Mouse (Mus musculus) E14TG2a.4 (cell line): ENCODE measurements at regions not wholly inside any gene's neighbourhood (a gene's known extent, or its start where the extent isn't known, plus 50 kb on each side); places are given as distances from the start of the nearest gene placed in this dataset.

Experiments
- H3K27me3 ChIP-seq: 2 replicates; pipeline ENCODE4 v1.6.1; 2014; ENCODE audit warnings: low read length, control low read depth; ENCODE audit not compliant: insufficient read depth
- H3K36me3 ChIP-seq: 2 replicates; pipeline ENCODE4 v1.6.1; 2014; ENCODE audit warnings: low read length, control low read depth; ENCODE audit not compliant: insufficient read depth
- H3K4me1 ChIP-seq: replicated peaks from 2 replicates; pipeline ENCODE4 v1.6.1; 2014; ENCODE audit warnings: low read depth, low read length, control low read depth
- H3K4me3 ChIP-seq: replicated peaks from 2 replicates; pipeline ENCODE4 v1.5.1; 2014; ENCODE audit warnings: mild to moderate bottlenecking, low read length
- H3K9me3 ChIP-seq: 2 replicates; pipeline ENCODE4 v1.6.1; 2014; ENCODE audit warnings: low read length, control low read depth
- CTCF ChIP-seq: conservative IDR thresholded peaks from 2 replicates; pipeline ENCODE4 v1.5.1; 2014; ENCODE audit warnings: low read length
- NANOG ChIP-seq: IDR thresholded peaks from 2 replicates; pipeline ENCODE4 v1.6.1; 2014; ENCODE audit warnings: borderline replicate concordance, low read length, mixed read lengths
- POU5F1 ChIP-seq: IDR thresholded peaks from 2 replicates; pipeline ENCODE4 v1.6.1; 2014; ENCODE audit warnings: low read length, borderline replicate concordance

DNA sequence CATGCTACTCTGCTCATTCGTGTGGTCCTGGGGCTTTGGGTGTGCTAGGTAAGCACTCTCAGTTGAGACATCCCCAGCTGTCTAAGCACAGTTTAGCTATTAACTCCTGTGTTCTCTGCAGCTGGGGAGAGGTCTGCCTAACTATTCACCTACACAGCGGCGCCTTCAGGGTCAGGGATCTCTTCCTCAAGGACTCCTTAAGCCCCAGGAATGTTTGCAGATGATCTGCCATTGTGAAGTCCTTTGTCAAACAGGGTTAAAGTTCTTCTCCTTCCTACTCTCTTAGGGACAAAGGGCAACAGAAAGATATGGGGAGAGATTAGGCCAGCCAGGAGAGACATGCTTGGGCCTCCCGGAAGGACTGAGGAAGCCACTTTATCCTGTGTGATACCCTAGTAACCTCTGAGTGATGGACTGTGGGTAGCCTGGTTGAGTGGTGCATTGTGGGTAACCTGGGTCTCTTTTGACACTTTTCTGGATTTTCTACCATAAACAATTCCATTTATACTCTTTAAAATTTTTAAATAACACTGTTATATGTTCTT is 51.7 kb upstream of the Podxl start:
- H3K27me3 ChIP-seq = peaks cover 21% of the 10 kb centered on the region
- TF ChIP-seq POU5F1 (no peak), CTCF (no peak), NANOG (no peak)
- no peak overlapping the region for H3K4me3 ChIP-seq
- no peaks in the 10 kb centered on the region for H3K36me3 ChIP-seq
- H3K9me3 ChIP-seq = no peaks in the 10 kb centered on the region; the same call in 1 of the 2 replicates
- H3K4me1 ChIP-seq = no peaks in the 10 kb centered on the region

DNA sequence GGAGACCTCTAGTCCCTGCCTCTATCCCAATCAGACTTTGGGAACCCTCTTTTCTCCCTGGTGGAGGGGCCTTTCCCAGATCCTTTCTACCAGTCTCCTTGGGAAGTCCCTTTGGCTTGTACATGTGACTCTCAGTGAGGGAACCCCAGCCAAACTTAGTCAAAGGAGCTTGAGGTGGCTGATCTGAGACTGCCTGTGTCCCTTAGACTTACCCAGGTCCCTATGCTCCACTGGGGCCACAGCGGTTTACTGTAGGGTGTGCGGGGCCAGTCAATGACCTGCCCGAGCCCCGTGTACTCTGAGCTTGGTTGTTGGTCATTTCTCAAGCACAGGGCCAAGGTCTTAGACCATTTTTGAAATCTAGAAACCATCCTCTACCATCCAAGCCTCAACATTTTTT is 50.8 kb upstream of the Podxl start:
- Histone ChIP-seq H3K4me3 (no peak overlapping the region), H3K36me3 (no peaks in the 10 kb centered on the region), H3K4me1 (no peaks in the 10 kb centered on the region), H3K27me3 (peaks cover 21% of the 10 kb centered on the region), H3K9me3 (no peaks in the 10 kb centered on the region; the same call in 1 of the 2 replicates)
- TF ChIP-seq CTCF (no peak), POU5F1 (no peak), NANOG (no peak)

DNA sequence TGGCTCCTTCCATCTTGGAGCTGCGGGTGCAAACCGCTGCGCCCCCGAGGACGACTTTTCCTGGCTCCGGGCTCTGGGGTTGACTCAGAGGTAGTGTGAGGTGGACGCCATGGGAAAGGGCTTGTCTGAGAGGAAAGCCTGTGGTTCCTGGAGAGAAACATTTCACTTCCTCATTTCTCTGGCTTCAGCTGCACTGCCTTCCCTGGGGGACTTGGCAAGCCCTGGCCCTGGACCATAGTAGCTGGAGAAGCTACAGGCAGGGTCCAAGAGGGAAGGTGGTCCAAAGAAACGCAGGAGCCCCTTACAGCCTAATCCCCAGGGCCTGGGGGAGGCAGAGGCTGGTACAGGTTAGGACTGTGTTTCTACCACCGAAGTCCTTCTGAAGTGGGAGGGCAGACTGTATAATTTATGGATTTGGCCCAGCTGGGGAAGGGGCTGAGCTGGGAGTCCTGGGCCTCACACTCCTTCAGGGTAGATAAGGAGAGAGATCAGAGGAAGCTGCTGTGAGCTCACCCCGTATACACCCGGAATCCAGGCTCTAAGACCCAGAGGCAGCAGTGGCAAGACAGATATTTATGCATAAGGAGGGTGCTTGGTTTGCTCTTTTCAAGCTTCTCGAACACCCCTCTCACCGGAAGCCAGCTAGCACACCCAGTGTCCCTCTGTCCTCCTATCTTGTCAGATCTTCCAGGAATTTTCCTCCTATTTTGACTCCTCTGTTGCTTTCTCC is 50.0 kb upstream of the Podxl start:
- no peak overlapping the region for H3K4me3 ChIP-seq
- no peak for TF ChIP-seq NANOG
- TF ChIP-seq CTCF = no peak
- no peak for TF ChIP-seq POU5F1
- no peaks in the 10 kb centered on the region for H3K36me3 ChIP-seq
- H3K4me1 ChIP-seq = no peaks in the 10 kb centered on the region
- H3K9me3 ChIP-seq = no peaks in the 10 kb centered on the region; the same call in 1 of the 2 replicates
- peaks cover 21% of the 10 kb centered on the region for H3K27me3 ChIP-seq
